Mouse (Mus musculus): Measurements from ENCODE around the gene Vps36. TPM values are rescaled to one million over a fixed set of nuclear protein-coding genes. Genes with fewer than 3 reads are reported as not detected.

Gene Vps36
- polyA plus RNA-seq, 1 experiment from 2014 or later: 37.9 TPM

DNA sequence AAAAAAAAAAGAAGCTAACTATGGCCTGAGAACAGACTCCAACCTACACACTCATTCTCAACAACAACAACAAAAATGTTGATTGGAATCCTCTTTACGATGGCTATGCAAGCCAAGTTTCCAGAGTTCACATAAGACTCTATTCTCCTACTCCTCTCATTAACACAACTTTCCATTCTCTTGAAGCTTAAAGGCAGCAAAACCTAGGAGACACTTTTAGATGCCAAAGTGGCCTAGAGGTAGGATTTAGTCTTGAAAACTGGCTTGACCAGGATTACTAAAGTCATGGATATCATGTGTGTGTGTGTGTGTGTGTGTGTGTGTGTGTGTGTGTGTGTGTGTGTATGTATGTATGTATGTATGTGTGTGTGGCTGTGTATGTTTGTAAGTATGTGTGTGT is 72.6 kb downstream of the Vps36 start:
- ATAC-seq (ENCODE audit: low FRiP score, low read depth): no peak
- no peaks in the 10 kb centered on the region for H3K27me3 ChIP-seq
- WGBS: 74% methylated on average over 1 of the region's 1 CpGs
- H3K27ac ChIP-seq: peak overlapping the region; percentile 44; the same call in 1 of the 2 replicates
- no peak overlapping the region for H3K9ac ChIP-seq
- peaks cover 6% of the 10 kb centered on the region; the same call in 1 of the 2 replicates for H3K4me1 ChIP-seq
- H3K4me2 ChIP-seq (replicated peaks): no peak overlapping the region
- no peaks in the 10 kb centered on the region for H3K9me3 ChIP-seq
- no peaks in the 10 kb centered on the region for H3K36me3 ChIP-seq
- H3K4me3 ChIP-seq: no peak overlapping the region

DNA sequence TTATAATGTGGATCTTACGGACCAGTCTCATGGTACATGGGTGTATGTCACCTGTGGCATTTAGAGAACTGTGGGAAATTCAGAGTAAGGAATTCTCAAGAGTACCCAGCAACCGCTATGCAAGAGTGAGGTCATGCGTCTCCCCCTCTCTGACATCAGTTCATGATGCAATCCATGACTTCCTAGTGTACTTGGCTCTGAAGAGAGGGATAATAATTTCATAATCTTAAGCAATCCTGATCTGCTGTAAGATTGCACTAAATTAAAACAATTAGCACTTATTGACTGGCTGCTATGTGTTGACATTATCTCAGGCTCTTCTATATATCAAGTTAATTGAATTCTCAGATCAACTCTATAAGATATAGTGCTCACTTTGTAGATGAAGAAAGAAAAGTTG is 74.2 kb downstream of the Vps36 start:
- no peak for ATAC-seq (ENCODE audit: low FRiP score, low read depth)
- H3K27ac ChIP-seq: no peak overlapping the region
- no peak overlapping the region for H3K9ac ChIP-seq
- no peak overlapping the region for H3K4me2 ChIP-seq (replicated peaks)
- WGBS: 86% methylated on average over 3 of the region's 3 CpGs
- H3K9me3 ChIP-seq: no peaks in the 10 kb centered on the region
- H3K27me3 ChIP-seq: no peaks in the 10 kb centered on the region
- no peaks in the 10 kb centered on the region for H3K36me3 ChIP-seq
- peaks cover 6% of the 10 kb centered on the region; the same call in 1 of the 2 replicates for H3K4me1 ChIP-seq
- H3K4me3 ChIP-seq: no peak overlapping the region

Other genes starting within 250 kb of the Vps36 start
- gene Defb13, start 246.0 kb upstream of the Vps36 start, polyA plus RNA-seq (2015; fragmentation: Nextera tagmentation; extraction: Ambion mirVana): not detected in 2 replicates
- not detected in 2 replicates for gene Fam90a1a, start 234.1 kb upstream of the Vps36 start, polyA plus RNA-seq (2015; fragmentation: Nextera tagmentation; extraction: Ambion mirVana)
- gene Ccdc70, start 223.0 kb upstream of the Vps36 start, polyA plus RNA-seq (2015; fragmentation: Nextera tagmentation; extraction: Ambion mirVana): not detected in 2 replicates
- gene Atp7b, start 132.5 kb upstream of the Vps36 start, polyA plus RNA-seq (2015; fragmentation: Nextera tagmentation; extraction: Ambion mirVana): 0.65 and 0.83 TPM in 2 replicates
- gene Alg11, start 132.1 kb upstream of the Vps36 start, polyA plus RNA-seq (2015; fragmentation: Nextera tagmentation; extraction: Ambion mirVana): 47.2 and 48.7 TPM in 2 replicates
- 0.08 and 0.22 TPM in 2 replicates for gene Nek5, start 67.8 kb upstream of the Vps36 start, polyA plus RNA-seq (2015; fragmentation: Nextera tagmentation; extraction: Ambion mirVana)
- 5.7 and 6.0 TPM in 2 replicates for gene Nek3, start 26.4 kb upstream of the Vps36 start, polyA plus RNA-seq (2015; fragmentation: Nextera tagmentation; extraction: Ambion mirVana)
- gene Ckap2, start 7.0 kb upstream of the Vps36 start, polyA plus RNA-seq (2015; fragmentation: Nextera tagmentation; extraction: Ambion mirVana): 44.0 and 45.1 TPM in 2 replicates
- 9.7 and 12.1 TPM in 2 replicates for gene Thsd1, start 34.5 kb downstream of the Vps36 start, polyA plus RNA-seq (2015; fragmentation: Nextera tagmentation; extraction: Ambion mirVana)
- gene Tpte, start 90.6 kb downstream of the Vps36 start, polyA plus RNA-seq (2015; fragmentation: Nextera tagmentation; extraction: Ambion mirVana): not detected in 2 replicates
- 17.0 and 17.3 TPM in 2 replicates for gene Slc25a15, start 205.8 kb downstream of the Vps36 start, polyA plus RNA-seq (2015; fragmentation: Nextera tagmentation; extraction: Ambion mirVana)
- gene Mrps31, start 218.6 kb downstream of the Vps36 start, polyA plus RNA-seq (2015; fragmentation: Nextera tagmentation; extraction: Ambion mirVana): 36.2 and 36.7 TPM in 2 replicates